Mouse (Mus musculus) midbrain, embryonic 12.5 days (tissue): ENCODE results near the gene Epor. TPM values are rescaled to one million over a fixed set of nuclear protein-coding genes. Genes with fewer than 3 reads are reported as not detected.
A peak's percentile ranks its signal among the peaks of the same experiment; 100 is the strongest.

ENCODE experiments used
- ATAC-seq: fragments of 200-750 bp; cut with Nextera tagmentation; 2 replicates; pipeline ENCODE4 v1.8.0; 2017; ENCODE audit warnings: low read depth, moderate TSS enrichment, moderate library complexity; ENCODE audit not compliant: low FRiP score
- H3K27ac ChIP-seq: fragments of 300-500 bp; sonication (generic); replicated peaks from 2 replicates; pipeline ENCODE4 v1.5.1; 2016; ENCODE audit warnings: mild to moderate bottlenecking
- H3K27me3 ChIP-seq: fragments of 300-500 bp; sonication (generic); 2 replicates; pipeline ENCODE4 v1.6.1; 2016; ENCODE audit warnings: mild to moderate bottlenecking
- H3K36me3 ChIP-seq: fragments of 300-500 bp; sonication (generic); 2 replicates; pipeline ENCODE4 v1.6.1; 2016
- H3K4me1 ChIP-seq: fragments of 300-500 bp; sonication (generic); 2 replicates; pipeline ENCODE4 v1.6.1; 2016
- H3K4me2 ChIP-seq: fragments of 300-500 bp; sonication (generic); replicated peaks from 2 replicates; pipeline ENCODE4 v1.6.1; 2016; ENCODE audit warnings: mild to moderate bottlenecking, moderate library complexity
- H3K4me3 ChIP-seq: fragments of 300-500 bp; sonication (generic); 2 replicates; pipeline ENCODE4 v1.5.1; 2016; ENCODE audit warnings: mild to moderate bottlenecking
- H3K9ac ChIP-seq: fragments of 300-500 bp; sonication (generic); replicated peaks from 2 replicates; pipeline ENCODE4 v1.6.1; 2016; ENCODE audit warnings: mild to moderate bottlenecking, moderate library complexity
- H3K9me3 ChIP-seq: fragments of 300-500 bp; sonication (generic); 2 replicates; pipeline ENCODE4 v1.6.1; 2016; ENCODE audit warnings: mild to moderate bottlenecking
- WGBS: fragments of 180-500 bp; shearing (Covaris S2); methylation state at CpG from one replicate; pipeline ENCODE4 v1.1.7; 2016; 5-methylcytosine and 5-hydroxymethylcytosine counted together
- polyA plus RNA-seq: library from polyadenylated mRNA; unstranded; fragments of >200 nt; fragmentation: Nextera tagmentation; extraction: Ambion mirVana; gene quantifications from 2 replicates; pipeline ENCODE4 v1.2.1, GENCODE M21; 2016

Gene Epor
- polyA plus RNA-seq, 1 experiment from 2014 or later, result 3.0 TPM

- no peak for ATAC-seq
- H3K4me2 ChIP-seq, result no peak overlapping the region
- H3K27me3 ChIP-seq, result peaks cover 6% of the 10 kb centered on the region; the same call in 1 of the 2 replicates
- 64% methylated on average over 12 of the region's 12 CpGs for WGBS
- no peak overlapping the region for H3K4me3 ChIP-seq
- no peak overlapping the region for H3K27ac ChIP-seq
- H3K9ac ChIP-seq, result no peak overlapping the region
- H3K4me1 ChIP-seq, result peaks cover 7% of the 10 kb centered on the region
- H3K9me3 ChIP-seq, result no peaks in the 10 kb centered on the region
- H3K36me3 ChIP-seq, result no peaks in the 10 kb centered on the region
These were observed 30.7 kb downstream of the Epor start for GRCm38 (mm10) chr9:21932445-21933137.

DNA sequence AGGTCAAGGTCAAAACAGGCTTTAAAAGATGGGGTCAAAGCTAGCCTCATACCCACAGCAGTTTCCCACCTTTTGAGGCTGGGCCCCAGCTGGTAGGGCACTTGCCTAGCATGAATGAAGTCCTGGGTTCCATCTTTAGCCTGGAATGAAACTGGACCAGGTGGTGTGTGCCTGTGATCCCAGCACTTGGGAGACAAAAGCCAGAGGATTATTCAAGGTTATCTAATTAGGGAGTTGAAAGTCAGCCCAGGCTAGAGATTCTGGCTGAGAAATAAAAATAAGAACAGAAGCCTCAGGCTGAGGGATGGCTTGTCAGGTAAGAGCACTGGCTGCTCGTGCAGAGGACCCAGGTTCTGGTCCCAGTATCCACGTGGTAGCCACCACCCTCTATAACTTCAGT is 31.3 kb downstream of the Epor start:
- no peak for ATAC-seq
- Histone ChIP-seq H3K27ac (no peak overlapping the region), H3K4me2 (no peak overlapping the region), H3K36me3 (no peaks in the 10 kb centered on the region), H3K9me3 (no peaks in the 10 kb centered on the region), H3K9ac (no peak overlapping the region), H3K4me3 (no peak overlapping the region), H3K4me1 (peaks cover 5% of the 10 kb centered on the region; the same call in 1 of the 2 replicates), H3K27me3 (peaks cover 6% of the 10 kb centered on the region; the same call in 1 of the 2 replicates)
- WGBS, result 65% methylated on average over 2 of the region's 2 CpGs

DNA sequence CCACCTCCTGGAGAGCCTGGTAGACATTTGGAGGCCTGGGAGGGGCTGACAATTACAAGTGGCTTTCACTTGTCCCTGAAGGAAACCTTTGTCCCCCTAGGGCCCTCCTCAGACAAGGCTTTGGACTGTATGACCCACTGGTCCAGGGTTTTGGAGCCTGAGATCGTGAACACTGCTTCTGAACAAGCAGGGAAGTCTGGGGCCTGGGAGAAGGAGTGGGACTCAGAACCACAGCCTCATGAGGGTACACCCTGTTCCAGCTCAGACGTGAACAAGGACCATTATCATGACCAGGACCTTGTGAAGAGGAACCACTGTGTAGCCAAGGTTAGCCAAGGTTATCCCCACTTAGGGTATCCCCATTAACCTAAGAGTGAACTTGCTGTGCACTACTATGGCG is 34.1 kb downstream of the Epor start:
- H3K9me3 ChIP-seq, result no peaks in the 10 kb centered on the region
- no peak overlapping the region for H3K4me3 ChIP-seq
- ATAC-seq, result no peak
- peaks cover 15% of the 10 kb centered on the region for H3K4me1 ChIP-seq
- WGBS, result 85% methylated on average over 3 of the region's 3 CpGs
- H3K4me2 ChIP-seq, result no peak overlapping the region
- peaks cover 3% of the 10 kb centered on the region; the same call in 1 of the 2 replicates for H3K27me3 ChIP-seq
- H3K36me3 ChIP-seq, result 0 out of 2 replicates have a peak, but pooled peaks cover 5% of the 10 kb centered on the region
- no peak overlapping the region for H3K9ac ChIP-seq
- H3K27ac ChIP-seq, result no peak overlapping the region

DNA sequence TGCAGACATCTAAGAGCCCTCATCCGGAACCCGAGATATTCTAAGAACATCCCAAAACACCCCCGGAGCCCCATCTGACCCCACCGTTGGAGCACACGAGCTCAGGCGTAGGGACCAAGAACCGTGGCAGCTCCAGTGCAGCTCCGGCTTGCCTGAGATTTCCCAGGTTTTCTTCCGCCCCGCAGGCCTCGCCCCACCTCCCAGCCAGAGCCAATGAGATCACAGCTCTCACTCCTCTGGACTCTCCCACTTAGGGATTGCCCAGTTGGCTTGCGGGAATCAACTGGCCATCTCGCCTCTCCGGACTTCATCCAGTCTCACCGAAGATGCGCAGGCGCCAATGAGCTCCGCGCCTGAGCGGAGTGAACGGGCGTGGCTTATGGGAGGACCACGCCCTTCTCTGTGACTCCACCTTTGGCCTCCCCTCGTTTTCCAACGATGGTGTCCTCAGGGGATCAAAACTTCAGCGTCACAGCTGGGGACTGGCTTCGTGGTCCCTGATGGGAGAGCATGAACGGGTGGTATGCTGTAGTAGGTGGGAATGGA is 36.0 kb downstream of the Epor start, which contains the start of the genes Ccdc159 and Tmem205:
Gene Ccdc159 (plus strand): TSS at position 264 of the 546 bp plus-strand sequence.
Gene Tmem205 (minus strand): TSS at position 349 of the 546 bp plus-strand sequence.
- peak; percentile 99 for ATAC-seq
- peak within 1 kb of the TSS; percentile 61 for H3K27ac ChIP-seq
- peak within 1 kb of the TSS; percentile 68 for H3K4me2 ChIP-seq
- H3K9ac ChIP-seq, result peak within 1 kb of the TSS; percentile 72
- no peaks in the 10 kb centered on the region; the same call in 1 of the 2 replicates for H3K27me3 ChIP-seq
- peak within 1 kb of the TSS; percentile 53 for H3K4me3 ChIP-seq
- WGBS, result under 1% methylated on average over 28 of the region's 28 CpGs
- H3K4me1 ChIP-seq, result peaks cover 15% of the 10 kb centered on the region
- H3K36me3 ChIP-seq, result 0 out of 2 replicates have a peak, but pooled peaks cover 5% of the 10 kb centered on the region
- H3K9me3 ChIP-seq, result no peaks in the 10 kb centered on the region

GRCm38 (mm10) chr9:21926784-21927183 is 36.5 kb downstream of the Epor start:
- no peak for ATAC-seq
- 4% methylated on average over 6 of the region's 6 CpGs for WGBS

DNA sequence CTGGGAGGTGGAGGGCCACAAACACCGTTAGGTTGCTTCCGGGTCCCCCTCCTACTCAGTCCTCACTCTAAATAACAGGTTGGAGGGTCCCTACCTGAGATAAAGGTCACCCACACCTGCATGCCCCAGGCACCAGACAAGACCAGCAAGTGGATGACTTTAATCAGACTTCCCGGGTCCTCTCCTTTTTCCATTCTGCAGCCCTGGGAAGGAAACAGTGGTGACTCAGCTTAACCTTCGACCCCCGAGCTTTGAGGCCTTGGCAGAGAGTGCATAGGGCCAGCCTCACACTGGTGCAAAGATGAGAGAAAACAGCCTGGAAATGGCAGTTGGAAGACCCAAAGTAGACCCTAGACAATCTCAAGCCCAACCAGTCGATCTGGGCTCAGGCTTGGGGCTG is 37.2 kb downstream of the Epor start:
- peak overlapping the region; percentile 53; the same call in 1 of the 2 replicates for H3K4me3 ChIP-seq
- no peaks in the 10 kb centered on the region for H3K9me3 ChIP-seq
- ATAC-seq, result no peak
- 0 out of 2 replicates have a peak, but pooled peaks cover 5% of the 10 kb centered on the region for H3K36me3 ChIP-seq
- H3K4me1 ChIP-seq, result peaks cover 15% of the 10 kb centered on the region
- H3K9ac ChIP-seq, result no peak overlapping the region
- 74% methylated on average over 6 of the region's 6 CpGs for WGBS
- H3K27me3 ChIP-seq, result no peaks in the 10 kb centered on the region
- no peak overlapping the region for H3K27ac ChIP-seq
- peak overlapping the region; percentile 68 for H3K4me2 ChIP-seq

More at GRCm38 (mm10) chr9:21926784-21927183, 36.5 kb downstream of the Epor start:
- no peaks in the 10 kb centered on the region; the same call in 1 of the 2 replicates for H3K27me3 ChIP-seq
- H3K9ac ChIP-seq, result peak overlapping the region; percentile 72
- H3K4me1 ChIP-seq, result peaks cover 15% of the 10 kb centered on the region
- peak overlapping the region; percentile 53 for H3K4me3 ChIP-seq
- H3K27ac ChIP-seq, result peak overlapping the region; percentile 61
- H3K9me3 ChIP-seq, result no peaks in the 10 kb centered on the region
- 0 out of 2 replicates have a peak, but pooled peaks cover 5% of the 10 kb centered on the region for H3K36me3 ChIP-seq
- H3K4me2 ChIP-seq, result peak overlapping the region; percentile 68

GRCm38 (mm10) chr9:21925506-21925905 is 37.8 kb downstream of the Epor start:
- H3K27ac ChIP-seq, result no peak overlapping the region
- ATAC-seq, result no peak
- 100% methylated on average over 1 of the region's 1 CpGs for WGBS
- no peaks in the 10 kb centered on the region for H3K27me3 ChIP-seq
- H3K36me3 ChIP-seq, result 0 out of 2 replicates have a peak, but pooled peaks cover 5% of the 10 kb centered on the region
- H3K9ac ChIP-seq, result no peak overlapping the region
- H3K4me2 ChIP-seq, result no peak overlapping the region
- H3K4me3 ChIP-seq, result no peak overlapping the region
- peaks cover 15% of the 10 kb centered on the region for H3K4me1 ChIP-seq
- no peaks in the 10 kb centered on the region for H3K9me3 ChIP-seq

DNA sequence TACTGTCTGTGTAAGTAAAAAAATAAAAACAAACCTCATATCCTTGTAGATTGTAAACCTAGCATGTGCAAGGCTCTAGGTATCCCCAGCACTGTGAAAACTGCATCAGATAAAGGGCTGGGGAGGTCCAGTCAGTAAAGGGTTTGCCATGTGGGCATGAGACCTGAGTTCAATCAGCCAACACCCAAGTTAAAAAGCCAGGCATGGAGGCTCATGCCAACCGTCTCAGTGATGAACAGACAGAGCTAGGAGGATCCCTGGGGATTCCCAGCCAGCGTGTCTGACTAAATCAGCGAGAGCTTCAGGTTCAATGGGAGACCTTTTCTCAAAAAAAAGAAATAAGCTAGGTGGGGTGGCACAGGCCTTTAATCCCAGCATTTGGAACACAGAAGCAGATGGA is 38.3 kb downstream of the Epor start:
- no peak overlapping the region for H3K4me3 ChIP-seq
- ATAC-seq, result no peak
- H3K4me2 ChIP-seq, result no peak overlapping the region

GRCm38 (mm10) chr9:21924099-21924493 is 39.2 kb downstream of the Epor start:
- ATAC-seq, result no peak
- Histone ChIP-seq H3K4me2 (no peak overlapping the region), H3K4me1 (peaks cover 15% of the 10 kb centered on the region), H3K27ac (no peak overlapping the region), H3K27me3 (no peaks in the 10 kb centered on the region), H3K9ac (no peak overlapping the region), H3K9me3 (no peaks in the 10 kb centered on the region), H3K36me3 (0 out of 2 replicates have a peak, but pooled peaks cover 5% of the 10 kb centered on the region), H3K4me3 (no peak overlapping the region)
- 83% methylated on average over 6 of the region's 6 CpGs for WGBS

More for the DNA sequence above, 38.3 kb downstream of the Epor start:
- Histone ChIP-seq H3K27me3 (no peaks in the 10 kb centered on the region), H3K36me3 (0 out of 2 replicates have a peak, but pooled peaks cover 5% of the 10 kb centered on the region), H3K4me1 (peaks cover 15% of the 10 kb centered on the region), H3K9me3 (no peaks in the 10 kb centered on the region), H3K27ac (no peak overlapping the region), H3K9ac (no peak overlapping the region)
- WGBS, result 92% methylated on average over 3 of the region's 3 CpGs

DNA sequence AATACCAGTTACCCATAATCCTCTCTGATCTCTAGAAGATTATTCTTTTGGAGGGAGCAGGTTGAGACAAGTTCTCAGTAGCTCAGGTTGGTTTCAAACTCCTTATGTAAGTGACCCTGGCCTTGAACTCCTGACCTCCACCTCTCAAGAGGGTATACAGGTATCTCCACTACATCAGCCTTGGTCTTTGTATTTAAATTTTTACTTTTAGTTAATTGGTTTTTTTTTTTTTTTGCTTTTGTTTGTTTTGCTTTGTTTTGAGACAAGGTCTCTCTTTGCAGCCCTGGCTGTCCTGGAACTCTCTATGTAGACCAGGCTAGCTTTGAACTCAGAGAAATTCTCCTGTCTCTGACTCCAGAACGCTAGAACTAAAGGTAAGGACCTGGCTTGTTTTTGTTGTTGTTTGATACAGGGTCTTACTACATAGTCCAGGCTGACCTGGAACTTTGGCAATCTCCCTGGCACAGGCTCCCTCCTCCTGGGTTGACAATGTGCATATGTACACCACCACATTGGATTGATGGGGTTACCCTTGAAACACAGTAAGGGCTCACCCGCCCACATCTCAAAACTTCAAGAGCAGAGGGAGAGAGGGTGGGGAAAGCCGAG is 39.7 kb downstream of the Epor start:
- Histone ChIP-seq H3K4me1 (peaks cover 15% of the 10 kb centered on the region), H3K27me3 (no peaks in the 10 kb centered on the region), H3K9me3 (no peaks in the 10 kb centered on the region), H3K27ac (no peak overlapping the region), H3K36me3 (0 out of 2 replicates have a peak, but pooled peaks cover 5% of the 10 kb centered on the region), H3K4me2 (no peak overlapping the region), H3K9ac (no peak overlapping the region), H3K4me3 (no peak overlapping the region)
- ATAC-seq, result no peak
- 82% methylated on average over 3 of the region's 3 CpGs for WGBS

GRCm38 (mm10) chr9:21923036-21923435 is 40.3 kb downstream of the Epor start:
- Histone ChIP-seq H3K9me3 (no peaks in the 10 kb centered on the region), H3K27me3 (peaks cover under 1% of the 10 kb centered on the region; the same call in 1 of the 2 replicates), H3K27ac (no peak overlapping the region), H3K36me3 (0 out of 2 replicates have a peak, but pooled peaks cover 5% of the 10 kb centered on the region), H3K4me2 (no peak overlapping the region), H3K9ac (no peak overlapping the region), H3K4me3 (no peak overlapping the region), H3K4me1 (peaks cover 19% of the 10 kb centered on the region)
- no peak for ATAC-seq
- 91% methylated on average over 4 of the region's 4 CpGs for WGBS
